Mouse (Mus musculus) c-Kit-negative CD71-positive TER-119-positive erythroid progenitor cells, embryonic 14.5 days (primary cell): ENCODE results near the gene Mcoln2.
"Not testable (repeated sequence)": the region's sequence is repeated elsewhere in the genome, so short reads cannot be mapped to it uniquely, and the experiment has no call there.

Source experiments
- DNase-seq: peaks from one replicate; pipeline ENCODE4 v3.0.0-alpha.2; 2013; ENCODE audit warnings: low read depth, low spot score

The Mcoln2 gene

DNA sequence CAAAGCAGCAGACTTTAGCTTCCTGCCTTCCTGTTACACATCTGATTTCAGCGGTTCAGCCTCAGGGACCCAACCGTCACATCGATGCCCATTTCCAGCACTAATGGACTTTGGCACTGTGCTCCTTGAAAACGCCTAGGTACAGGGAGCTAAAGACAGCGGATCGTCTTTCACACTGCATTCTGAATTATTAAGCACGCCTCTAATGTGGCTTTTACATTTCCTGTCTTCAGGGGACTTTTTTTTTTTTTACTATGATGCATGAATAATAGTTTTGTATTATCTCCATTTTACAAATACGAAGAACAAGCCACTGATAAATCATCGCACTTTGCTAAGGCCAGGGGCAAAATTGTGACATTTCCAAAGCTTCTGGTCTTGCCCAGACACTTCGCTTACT lies 36.4 kb downstream of the Mcoln2 start:
- DNase-seq: no peak

DNA sequence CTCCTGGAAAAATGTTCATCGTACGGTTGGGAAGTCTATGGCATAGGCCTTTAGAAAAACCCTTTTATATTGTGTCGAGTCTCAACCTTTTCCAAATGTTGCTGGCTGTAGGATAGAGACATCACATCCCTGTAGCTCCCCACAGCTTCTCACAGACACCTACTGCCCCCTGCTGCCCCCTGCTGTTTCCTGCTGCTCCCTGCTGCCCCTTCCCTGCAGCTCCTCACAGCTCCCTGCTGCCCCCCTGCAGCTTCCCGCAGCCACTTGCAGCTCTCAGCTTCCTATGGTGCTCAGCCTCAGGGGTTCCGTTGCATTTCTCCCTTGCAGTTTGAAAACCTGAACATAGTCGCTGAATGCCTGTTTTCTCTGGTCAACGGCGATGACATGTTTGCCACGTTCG lies 40.3 kb downstream of the Mcoln2 start:
- no peak for DNase-seq

DNA sequence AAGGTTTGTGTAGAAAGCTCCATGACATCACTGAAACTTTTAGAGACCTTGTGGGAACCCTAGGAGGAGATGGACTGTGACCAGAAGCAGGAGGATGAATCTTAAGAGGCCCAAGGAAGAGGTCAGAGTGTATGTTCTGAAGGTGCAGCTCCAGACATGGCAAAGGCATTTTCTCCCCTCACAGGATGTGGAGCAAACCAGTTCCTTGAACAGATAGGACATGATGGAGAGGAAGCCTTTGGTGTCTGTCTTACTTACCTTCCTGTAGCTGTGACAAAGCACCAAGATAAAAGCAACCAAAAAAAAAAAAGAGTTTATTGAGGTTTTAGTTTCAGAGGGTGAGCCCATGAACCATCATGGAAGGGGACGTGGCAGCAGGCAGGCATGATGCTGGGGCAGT lies 42.9 kb downstream of the Mcoln2 start:
- no peak for DNase-seq

DNA sequence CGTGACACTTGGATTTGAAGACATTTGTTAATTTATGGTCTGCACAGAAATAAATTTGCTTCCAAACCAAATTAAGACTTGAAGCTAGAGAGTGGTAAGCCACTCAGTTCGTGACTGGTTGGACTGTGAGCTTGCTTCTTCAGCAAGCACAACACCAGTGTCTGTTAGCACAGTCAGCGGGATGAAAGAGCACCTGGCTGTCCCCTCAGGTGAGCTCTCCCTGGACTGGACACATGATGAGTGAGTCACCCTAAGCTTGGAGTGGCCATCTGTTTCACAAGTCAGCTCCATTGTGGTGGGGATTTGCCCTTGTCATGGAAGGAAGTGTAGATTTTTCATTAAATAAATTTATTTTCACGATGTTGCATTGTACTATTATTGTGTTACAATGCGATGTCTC lies 45.5 kb downstream of the Mcoln2 start:
- no peak for DNase-seq

DNA sequence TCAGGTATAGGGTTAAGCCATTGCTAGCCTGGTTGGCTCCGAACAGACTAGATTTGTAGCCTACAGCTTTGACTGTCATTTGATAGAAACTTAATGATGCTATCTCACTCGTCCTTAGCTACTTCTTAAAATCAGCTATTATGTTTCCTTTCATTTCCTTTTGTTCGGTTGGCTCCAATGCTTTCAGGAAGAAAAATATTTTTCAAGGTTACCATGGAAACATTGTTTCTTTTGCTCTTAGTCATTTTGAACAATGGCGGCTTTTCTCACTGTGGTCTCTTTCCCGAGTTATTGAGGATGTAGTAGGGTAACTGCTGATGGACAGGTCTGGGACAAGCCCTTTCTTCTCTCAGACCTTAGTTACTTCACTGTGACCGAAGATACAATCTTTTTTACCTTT lies 46.7 kb downstream of the Mcoln2 start:
- no peak for DNase-seq

DNA sequence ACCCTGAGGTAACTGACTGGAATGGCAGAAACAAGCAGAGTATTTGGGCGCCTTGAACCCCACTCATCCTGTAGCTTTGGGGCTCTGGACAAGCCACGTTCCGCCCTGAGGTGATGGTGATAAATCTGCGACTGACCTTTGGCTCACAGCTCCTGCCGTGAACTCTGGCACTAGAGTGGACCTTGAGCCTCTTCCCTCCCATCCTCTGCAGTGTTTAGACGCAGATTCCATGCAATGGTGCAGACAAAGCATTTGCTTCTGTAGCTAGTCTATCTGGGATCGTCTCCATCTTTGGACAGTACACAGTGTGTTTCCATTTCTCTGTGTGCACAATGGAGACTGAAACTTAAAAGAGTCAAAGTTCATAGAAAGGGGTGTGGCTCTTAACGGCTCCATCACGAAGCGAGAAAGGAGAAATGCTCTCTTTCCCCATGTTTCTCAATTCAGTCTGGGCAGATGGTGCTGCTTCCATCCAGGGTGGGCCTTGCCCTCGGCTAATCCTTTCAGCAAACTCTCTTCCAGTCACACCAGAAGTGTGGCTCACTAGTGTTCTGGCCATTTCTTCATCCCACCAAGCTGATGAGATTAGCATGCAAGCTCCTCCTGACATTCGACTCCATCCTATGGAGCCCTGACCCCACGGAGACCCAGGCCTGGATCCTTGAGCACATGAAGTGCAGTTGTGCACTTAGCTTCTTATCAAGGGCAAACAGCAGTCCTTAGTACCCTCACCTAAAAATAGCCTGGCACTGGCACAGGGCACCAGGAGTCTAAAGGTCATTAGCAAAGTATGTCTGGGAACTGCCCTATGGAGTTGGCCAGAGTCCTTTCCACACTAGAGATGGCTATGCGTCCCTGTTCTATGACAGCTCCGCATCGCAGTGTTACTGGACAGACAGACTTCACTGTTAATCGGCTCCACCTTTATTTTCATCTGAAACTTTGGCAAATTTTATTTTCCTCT lies 47.4 kb downstream of the Mcoln2 start:
- no peak for DNase-seq

DNA sequence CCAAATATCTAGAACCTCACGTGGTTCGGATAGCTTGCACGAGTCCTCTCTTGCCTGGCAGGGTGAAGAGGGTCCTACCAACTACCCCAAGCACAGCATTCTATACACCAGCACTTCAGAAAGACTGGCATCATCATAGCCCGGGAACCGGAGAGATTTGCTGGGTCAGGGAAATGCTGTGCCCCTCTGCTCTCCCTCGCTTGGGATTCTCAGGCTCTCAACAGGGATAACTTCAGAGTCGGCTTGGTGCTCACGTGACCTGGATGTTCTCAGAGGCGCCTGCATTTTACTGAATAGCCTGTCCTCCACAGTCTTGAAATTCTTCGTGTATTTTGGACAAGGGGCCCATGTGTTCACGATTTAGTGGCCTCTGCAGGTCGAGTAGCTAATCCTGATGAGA lies 48.2 kb downstream of the Mcoln2 start:
- DNase-seq: no peak

DNA sequence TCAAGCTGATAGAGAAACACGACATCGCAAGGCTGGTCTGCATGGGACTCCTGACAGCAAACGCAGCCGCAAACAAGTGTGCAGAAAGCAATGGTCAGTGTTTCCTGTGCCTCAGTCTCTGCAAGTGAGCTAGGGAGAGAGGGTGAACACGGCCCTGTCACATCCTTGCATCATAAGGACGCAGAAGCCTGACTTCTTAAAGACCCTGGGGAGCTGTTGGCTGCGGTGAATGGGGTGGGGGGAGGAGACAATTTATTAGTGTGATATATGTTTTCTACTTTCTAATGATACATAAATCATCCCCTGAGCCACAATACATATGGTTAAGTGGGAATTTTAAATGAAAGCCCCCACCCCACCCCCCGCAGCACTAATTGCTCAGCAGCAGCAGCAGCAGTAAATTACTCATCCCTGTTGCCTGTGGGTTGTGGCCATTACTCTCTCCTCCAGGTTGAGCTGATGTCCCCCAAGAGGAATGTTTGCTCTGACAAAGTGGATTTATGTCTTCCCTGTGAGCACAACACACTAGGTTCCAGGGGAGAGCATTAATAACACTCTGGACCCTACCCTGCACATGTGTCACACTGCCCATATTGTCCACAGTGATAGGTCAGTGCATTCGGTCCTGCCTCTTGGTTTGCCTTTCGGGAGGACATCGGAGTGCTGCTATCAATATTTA lies 49.3 kb downstream of the Mcoln2 start:
- DNase-seq: no peak

DNA sequence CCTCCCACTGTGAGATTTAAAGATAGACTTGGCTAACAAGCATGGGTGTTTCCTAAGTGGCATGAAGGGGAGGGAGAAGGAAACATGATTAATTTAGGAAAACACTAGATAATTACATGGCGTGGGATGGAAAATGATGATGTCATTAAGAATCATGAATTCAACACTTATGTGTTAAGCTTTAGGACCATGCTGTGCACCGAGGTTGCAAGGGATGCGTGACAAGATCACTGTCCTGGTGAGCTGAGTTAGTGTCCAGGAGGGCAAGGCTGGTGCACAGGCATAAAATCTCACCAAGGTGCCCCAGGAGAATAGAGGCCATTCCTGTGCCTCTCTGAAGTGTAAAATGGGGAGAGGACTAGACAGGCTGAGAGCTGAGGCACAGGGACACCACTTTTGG lies 49.9 kb downstream of the Mcoln2 start:
- no peak for DNase-seq

DNA sequence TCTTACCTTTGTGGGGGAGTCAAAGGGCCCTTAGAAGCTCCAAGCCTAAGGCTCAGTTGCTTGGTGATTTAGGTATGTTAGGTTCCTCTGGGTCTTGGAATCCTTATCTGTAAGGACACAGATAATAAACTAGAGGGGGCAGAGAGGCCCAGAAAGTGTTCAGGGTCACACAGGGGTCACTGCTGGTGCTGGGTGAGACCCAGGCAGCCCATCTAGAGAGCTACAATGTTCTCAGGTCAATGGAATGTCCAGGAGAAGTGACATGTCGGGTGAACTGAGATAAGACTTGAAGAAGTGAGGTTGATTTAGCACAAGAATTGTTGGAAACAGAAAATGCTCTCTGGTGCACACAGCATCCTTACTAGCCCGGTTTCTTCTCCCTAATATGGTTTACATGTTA lies 54.7 kb downstream of the Mcoln2 start:
- DNase-seq: no peak

DNA sequence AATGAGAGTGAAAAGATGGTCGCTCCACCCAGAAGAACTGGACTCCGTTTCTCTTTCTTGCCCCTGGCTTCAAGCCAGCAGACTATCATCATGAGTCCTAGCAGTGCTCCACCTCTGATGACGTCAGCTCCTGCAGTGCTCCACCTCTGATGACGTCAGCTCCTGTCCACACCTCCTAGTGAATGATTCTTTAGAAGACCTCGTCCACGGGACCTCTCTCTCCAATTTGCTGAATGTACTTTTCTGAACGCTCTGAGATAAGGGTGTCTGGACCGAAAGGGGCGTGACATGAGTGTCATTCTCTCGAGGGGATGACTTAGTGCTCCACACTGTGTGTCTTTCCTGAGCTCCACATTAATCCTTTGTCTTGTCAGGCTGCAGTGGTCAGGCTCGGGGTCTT lies 55.7 kb downstream of the Mcoln2 start:
- no peak for DNase-seq

DNA sequence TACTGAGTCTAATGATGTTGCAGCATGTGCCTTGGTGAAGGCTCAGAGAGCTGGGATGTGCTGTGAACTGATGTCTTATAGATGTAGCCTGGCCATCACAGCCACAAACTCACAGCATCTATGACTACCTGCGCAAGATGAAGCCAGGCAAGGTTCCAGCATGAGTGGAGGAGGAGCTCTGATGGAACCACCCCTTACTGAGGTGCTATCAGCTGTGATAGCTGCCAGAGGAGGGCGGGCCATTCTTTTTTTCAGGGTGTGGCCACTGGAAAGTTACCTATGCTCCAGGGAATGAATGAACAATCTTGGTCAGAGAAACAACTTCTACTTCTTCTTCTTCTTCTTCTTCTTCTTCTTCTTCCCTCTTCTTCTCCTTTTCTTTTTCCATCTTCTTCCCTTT lies 57.0 kb downstream of the Mcoln2 start:
- DNase-seq: no peak

DNA sequence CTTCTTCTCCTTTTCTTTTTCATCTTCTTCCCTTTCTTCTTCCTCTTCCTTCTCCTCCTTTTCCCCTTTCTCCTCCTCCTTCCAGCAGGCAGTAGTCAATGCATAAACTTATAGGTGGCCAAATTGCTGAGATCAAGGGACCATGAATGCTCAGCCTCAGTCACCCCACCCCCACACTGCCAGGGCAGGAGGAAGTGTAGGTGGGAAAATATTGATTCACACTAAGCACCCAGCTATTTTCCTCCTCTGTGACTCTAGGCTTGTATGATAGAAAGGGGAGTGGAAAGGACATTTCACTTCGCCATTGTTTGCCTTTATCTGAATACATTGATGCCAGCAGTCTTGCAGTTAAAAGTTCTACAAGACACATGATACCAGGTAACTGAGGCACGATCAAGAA lies 57.8 kb downstream of the Mcoln2 start:
- DNase-seq: no peak

DNA sequence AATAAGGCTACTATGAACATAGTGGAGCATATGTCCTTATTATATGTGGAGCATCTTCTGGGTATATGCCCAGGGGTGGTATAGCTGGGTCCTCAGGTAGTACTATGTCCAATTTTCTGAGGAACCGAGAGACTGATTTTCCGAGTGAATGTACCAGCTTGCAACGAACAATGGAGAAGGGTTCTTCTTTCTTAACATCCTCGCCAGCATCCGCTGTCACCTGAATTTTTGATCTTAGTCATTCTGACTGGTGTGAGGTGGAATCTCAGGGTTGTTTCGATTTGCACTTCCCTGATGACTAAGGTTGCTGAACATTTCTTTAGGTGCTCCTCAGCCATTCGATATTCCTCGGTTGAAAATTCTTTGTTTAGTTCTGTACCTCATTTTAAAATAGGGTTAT lies 60.1 kb downstream of the Mcoln2 start:
- DNase-seq: not testable (repeated sequence)

DNA sequence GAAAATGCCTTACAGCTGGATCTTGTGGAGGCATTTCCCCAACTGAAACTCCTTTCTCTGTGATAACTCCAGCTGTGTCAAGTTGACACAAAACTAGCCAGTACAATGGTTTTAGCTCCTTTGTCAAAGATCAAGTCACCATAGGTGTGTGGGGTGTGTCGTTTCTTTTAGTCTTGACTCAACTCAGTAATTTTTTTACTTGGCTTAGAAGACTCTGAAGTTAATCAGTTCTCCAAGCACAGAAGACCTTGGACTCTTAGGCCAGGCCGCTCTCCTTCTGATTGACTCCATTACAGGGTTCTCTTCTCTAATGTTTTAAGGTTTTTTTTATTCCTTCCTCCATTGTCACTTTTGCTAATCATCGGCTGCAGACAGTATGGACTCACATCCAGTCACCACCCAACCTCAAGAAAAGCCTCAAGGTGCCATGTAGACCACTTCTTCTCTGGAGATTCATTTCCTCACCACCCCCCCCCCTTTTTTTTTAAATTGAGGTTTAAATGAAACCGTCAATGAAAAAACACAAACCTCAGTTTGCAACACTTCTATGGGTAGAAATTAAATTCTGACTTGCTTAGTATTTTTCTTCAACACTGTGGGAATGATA lies 61.6 kb downstream of the Mcoln2 start:
- DNase-seq: no peak

DNA sequence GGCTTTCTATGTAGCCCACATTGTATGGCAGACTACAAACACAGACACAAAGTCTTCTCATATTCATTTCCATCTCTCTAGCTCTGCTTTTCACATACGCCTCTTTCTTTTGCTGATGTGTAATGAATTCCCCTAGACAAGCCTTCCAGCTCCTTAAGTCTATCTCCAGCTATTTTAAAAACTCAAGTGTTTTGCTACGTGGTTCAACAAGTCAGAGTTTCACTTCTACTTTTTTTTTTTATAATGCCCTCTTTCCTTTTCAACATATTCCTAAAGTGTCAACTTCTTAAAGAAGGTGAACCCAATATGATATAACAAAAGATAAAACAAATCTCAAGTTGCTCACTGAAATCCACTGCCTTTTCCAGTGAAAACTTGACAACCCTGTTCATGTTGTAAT lies 62.3 kb downstream of the Mcoln2 start:
- DNase-seq: no peak

DNA sequence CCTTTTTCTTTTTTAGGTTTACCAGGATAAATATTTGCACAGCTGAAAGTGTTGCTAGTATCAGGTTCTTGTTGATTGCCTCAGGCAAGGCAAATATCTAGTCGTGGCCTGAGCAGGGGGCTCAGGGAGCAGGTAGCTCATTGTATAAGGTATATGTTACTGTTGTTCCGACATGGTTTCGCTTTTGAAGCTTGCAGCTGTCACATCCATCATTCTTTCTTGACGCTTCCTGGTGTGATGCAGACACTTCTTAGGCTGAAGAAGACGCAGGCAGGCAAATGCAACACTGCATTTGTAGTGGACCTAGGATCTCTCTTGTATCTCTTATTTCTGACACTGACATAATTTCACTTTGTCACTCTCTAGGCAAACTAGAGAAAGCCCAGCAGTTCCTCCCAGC lies 63.7 kb downstream of the Mcoln2 start:
- DNase-seq: no peak

DNA sequence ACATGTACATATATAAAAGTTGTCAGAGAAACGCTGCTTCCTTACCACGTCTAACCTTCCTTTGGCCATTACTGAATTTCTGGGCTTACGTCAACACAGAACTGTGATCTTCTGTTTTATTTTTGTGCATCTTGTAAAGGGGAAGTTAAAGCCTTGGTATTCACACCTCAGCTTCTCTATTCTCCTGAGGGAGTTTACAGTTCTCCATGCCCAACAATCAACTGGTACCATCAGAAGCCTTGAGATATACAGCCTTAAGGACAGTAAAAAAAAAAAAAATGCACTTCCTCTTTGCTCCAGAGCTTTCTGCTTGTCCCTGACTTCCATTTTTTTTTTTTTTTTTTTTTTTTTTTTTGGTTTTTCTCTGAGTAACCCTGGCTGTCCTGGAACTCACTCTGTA lies 66.9 kb downstream of the Mcoln2 start:
- DNase-seq: no peak

DNA sequence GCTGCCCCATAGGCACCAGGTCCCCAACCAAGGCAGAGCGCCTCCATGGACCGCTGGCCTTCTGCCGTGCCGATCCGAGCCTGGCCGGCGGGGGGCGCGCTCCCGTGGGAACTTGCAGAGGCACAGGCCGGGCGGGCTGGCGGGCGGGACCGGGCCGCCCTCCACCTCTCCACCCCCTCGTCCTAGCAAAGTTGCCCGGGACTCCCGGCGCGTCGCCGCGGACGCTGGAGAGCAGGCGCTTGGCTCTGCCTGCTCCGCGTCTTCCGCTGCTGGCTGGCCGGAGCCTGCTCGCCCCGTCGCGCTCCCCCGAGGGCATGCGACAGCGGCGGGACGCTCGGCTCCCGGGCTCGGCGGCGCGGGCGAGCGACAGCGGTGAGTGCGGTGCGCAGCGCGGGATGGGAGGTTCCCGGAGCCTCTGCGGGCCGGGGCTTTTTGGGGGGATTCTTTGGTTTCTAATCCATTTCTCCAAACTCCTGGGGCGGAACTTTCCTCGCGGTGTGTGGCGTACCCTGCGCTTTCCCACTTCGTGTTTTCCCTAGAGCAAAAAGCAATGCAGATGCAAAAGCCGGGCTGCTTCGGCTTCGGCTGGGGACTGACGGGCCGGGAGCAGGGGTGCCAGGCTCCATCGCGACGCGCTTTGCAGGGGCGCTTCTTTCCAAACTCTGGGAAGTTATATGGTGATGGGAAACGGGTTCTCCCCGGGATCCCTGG lies 71.3 kb downstream of the Mcoln2 start, which contains the start of gene Lpar3:
Gene Lpar3, plus strand, starts transcription at position 188 of the 711 bp plus-strand sequence.
- no peak for DNase-seq

DNA sequence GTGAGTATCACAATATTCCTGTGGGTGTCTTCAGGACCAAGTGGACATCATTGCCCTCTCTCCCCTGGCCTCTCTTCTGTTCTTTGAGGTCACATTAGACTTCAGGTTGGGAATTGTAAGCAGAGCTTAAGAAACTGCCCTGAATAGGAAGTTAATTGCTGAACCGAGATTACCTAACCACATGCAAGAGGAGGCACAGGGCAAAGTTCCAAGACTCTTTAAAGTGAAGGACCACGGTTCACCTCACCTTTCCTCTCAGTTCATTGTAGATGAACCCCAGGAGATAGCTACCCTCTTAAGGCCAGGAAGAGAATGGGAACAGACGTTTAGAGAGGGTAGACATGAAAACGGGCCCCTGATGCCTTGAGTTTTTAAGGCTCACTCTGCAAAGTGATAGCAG lies 74.6 kb downstream of the Mcoln2 start:
- no peak for DNase-seq

DNA sequence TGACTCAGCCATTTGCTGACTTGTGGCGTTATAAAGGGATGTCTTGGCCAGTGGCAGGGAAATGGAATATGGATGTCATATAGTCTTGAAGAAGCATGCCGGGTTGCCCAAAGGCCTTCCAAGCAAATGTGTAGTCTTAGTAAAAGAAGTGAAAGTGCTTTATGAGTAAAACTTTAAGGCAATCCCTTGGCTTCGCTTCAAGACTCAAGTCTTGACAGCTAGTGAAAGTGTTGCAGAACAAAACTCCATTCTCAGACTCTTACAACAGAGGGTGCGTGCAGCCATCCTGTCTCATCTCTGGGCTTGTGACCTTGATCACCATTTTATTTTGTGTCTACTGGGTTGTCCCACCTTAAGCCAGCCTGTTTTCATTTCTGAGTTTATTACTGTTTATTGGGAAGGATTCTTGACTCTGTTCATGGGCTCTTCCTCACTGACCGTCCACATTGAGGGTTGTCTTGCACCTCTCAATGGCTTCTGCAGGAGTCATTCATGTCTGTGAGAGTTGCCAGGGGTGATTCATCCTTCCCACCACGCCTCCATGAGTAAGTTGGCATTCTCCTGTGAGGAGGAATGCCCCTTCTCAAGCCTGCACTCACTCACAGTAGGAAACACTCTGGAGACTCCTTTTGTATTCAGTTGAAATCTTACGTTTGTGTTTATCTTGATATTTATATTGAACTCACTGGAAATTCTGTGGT lies 75.6 kb downstream of the Mcoln2 start:
- no peak for DNase-seq
